Mouse (Mus musculus): Measurements from ENCODE around the gene Pkd1. TPM values are rescaled to one million over a fixed set of nuclear protein-coding genes. Genes with fewer than 3 reads are reported as not detected.

Pkd1 gene
- 12.9 and 16.7 TPM in 2 replicates for polyA plus RNA-seq (2014; fragmentation: Nextera tagmentation; extraction: Ambion mirVana)

- no peaks in the 10 kb centered on the region for H3K36me3 ChIP-seq (ENCODE audit: control insufficient read depth, insufficient read depth, low read length)
- ATAC-seq = peak; percentile 96
- under 1% methylated on average over 64 of the region's 72 CpGs for WGBS
- 0 out of 2 replicates have a peak, but pooled peaks cover 12% of the 10 kb centered on the region for H3K27me3 ChIP-seq (replicated peaks; ENCODE audit: control insufficient read depth, insufficient read depth, low read length)
- peaks cover 22% of the 10 kb centered on the region for H3K4me1 ChIP-seq (ENCODE audit: control insufficient read depth, insufficient read depth, low read length)
- peak within 1 kb of the TSS; percentile 88 for H3K27ac ChIP-seq (ENCODE audit: low read depth, low read length)
- H3K4me3 ChIP-seq (ENCODE audit: low read depth, low read length) = peak within 1 kb of the TSS; percentile 63
- no peaks in the 10 kb centered on the region for H3K9me3 ChIP-seq (replicated peaks; ENCODE audit: control insufficient read depth, low read length)
- DNase-seq (ENCODE audit: low spot score) = peak; percentile 99
- H3K9ac ChIP-seq (ENCODE audit: low read length) = peak within 1 kb of the TSS; percentile 94
- H3K4me2 ChIP-seq (ENCODE audit: low read length) = peak within 1 kb of the TSS; percentile 62
Observed at GRCm38 (mm10) chr17:24549618-24550415, at the start of gene Pkd1. Pkd1 (plus strand) TSS chr17:24549834.

GRCm38 (mm10) chr17:24502208-24502607, 47.4 kb upstream of the Pkd1 start:
- H3K27ac ChIP-seq (ENCODE audit: low read depth, low read length) = no peak overlapping the region
- H3K36me3 ChIP-seq (ENCODE audit: control insufficient read depth, insufficient read depth, low read length) = peaks cover 95% of the 10 kb centered on the region
- no peaks in the 10 kb centered on the region for H3K27me3 ChIP-seq (replicated peaks; ENCODE audit: control insufficient read depth, insufficient read depth, low read length)
- no peak overlapping the region for H3K4me3 ChIP-seq (ENCODE audit: low read depth, low read length)
- ATAC-seq = no peak
- H3K4me2 ChIP-seq (ENCODE audit: low read length) = no peak overlapping the region
- no peaks in the 10 kb centered on the region for H3K9me3 ChIP-seq (replicated peaks; ENCODE audit: control insufficient read depth, low read length)
- no peak overlapping the region for H3K9ac ChIP-seq (ENCODE audit: low read length)
- 37% methylated on average over 11 of the region's 11 CpGs for WGBS
- DNase-seq (ENCODE audit: low spot score) = no peak
- H3K4me1 ChIP-seq (ENCODE audit: control insufficient read depth, insufficient read depth, low read length) = no peaks in the 10 kb centered on the region

- H3K4me2 ChIP-seq (ENCODE audit: low read length) = no peak overlapping the region
- no peak overlapping the region for H3K27ac ChIP-seq (ENCODE audit: low read depth, low read length)
- H3K9me3 ChIP-seq (replicated peaks; ENCODE audit: control insufficient read depth, low read length) = no peaks in the 10 kb centered on the region
- no peaks in the 10 kb centered on the region for H3K4me1 ChIP-seq (ENCODE audit: control insufficient read depth, insufficient read depth, low read length)
- peaks cover 96% of the 10 kb centered on the region for H3K36me3 ChIP-seq (ENCODE audit: control insufficient read depth, insufficient read depth, low read length)
- no peak overlapping the region for H3K9ac ChIP-seq (ENCODE audit: low read length)
- DNase-seq (ENCODE audit: low spot score) (no peak), ATAC-seq (no peak)
- no peaks in the 10 kb centered on the region for H3K27me3 ChIP-seq (replicated peaks; ENCODE audit: control insufficient read depth, insufficient read depth, low read length)
- WGBS = 92% methylated on average over 10 of the region's 10 CpGs
- H3K4me3 ChIP-seq (ENCODE audit: low read depth, low read length) = no peak overlapping the region
Observed at GRCm38 (mm10) chr17:24504085-24504484, 45.5 kb upstream of the Pkd1 start.

- Histone ChIP-seq H3K27ac (ENCODE audit: low read depth, low read length) (no peak overlapping the region), H3K4me1 (ENCODE audit: control insufficient read depth, insufficient read depth, low read length) (no peaks in the 10 kb centered on the region), H3K9ac (ENCODE audit: low read length) (no peak overlapping the region), H3K36me3 (ENCODE audit: control insufficient read depth, insufficient read depth, low read length) (peaks cover 98% of the 10 kb centered on the region), H3K4me2 (ENCODE audit: low read length) (no peak overlapping the region), H3K27me3 (replicated peaks; ENCODE audit: control insufficient read depth, insufficient read depth, low read length) (no peaks in the 10 kb centered on the region), H3K4me3 (ENCODE audit: low read depth, low read length) (no peak overlapping the region), H3K9me3 (replicated peaks; ENCODE audit: control insufficient read depth, low read length) (no peaks in the 10 kb centered on the region)
- no peak for DNase-seq (ENCODE audit: low spot score)
- WGBS = 90% methylated on average over 30 of the region's 30 CpGs
- ATAC-seq = no peak
Observed at GRCm38 (mm10) chr17:24505286-24505955, 44.2 kb upstream of the Pkd1 start.

- peak overlapping the region; percentile 21; the same call in 1 of the 2 replicates for H3K27ac ChIP-seq (ENCODE audit: low read depth, low read length)
- WGBS = 33% methylated on average over 36 of the region's 36 CpGs
- H3K4me2 ChIP-seq (ENCODE audit: low read length) = no peak overlapping the region
- DNase-seq (ENCODE audit: low spot score) (no peak), ATAC-seq (no peak)
- no peaks in the 10 kb centered on the region for H3K4me1 ChIP-seq (ENCODE audit: control insufficient read depth, insufficient read depth, low read length)
- H3K27me3 ChIP-seq (replicated peaks; ENCODE audit: control insufficient read depth, insufficient read depth, low read length) = no peaks in the 10 kb centered on the region
- peaks cover 98% of the 10 kb centered on the region for H3K36me3 ChIP-seq (ENCODE audit: control insufficient read depth, insufficient read depth, low read length)
- H3K4me3 ChIP-seq (ENCODE audit: low read depth, low read length) = no peak overlapping the region
- H3K9ac ChIP-seq (ENCODE audit: low read length) = peak overlapping the region; percentile 35; the same call in 1 of the 2 replicates
- no peaks in the 10 kb centered on the region for H3K9me3 ChIP-seq (replicated peaks; ENCODE audit: control insufficient read depth, low read length)
Observed at GRCm38 (mm10) chr17:24506332-24507070, 43.1 kb upstream of the Pkd1 start.

- DNase-seq (ENCODE audit: low spot score) (no peak), ATAC-seq (0 out of 2 replicates have a peak, but pooled peaks have one; percentile 37)
- no peak overlapping the region for H3K4me3 ChIP-seq (ENCODE audit: low read depth, low read length)
- H3K4me1 ChIP-seq (ENCODE audit: control insufficient read depth, insufficient read depth, low read length) = no peaks in the 10 kb centered on the region
- H3K4me2 ChIP-seq (ENCODE audit: low read length) = no peak overlapping the region
- no peak overlapping the region for H3K27ac ChIP-seq (ENCODE audit: low read depth, low read length)
- no peaks in the 10 kb centered on the region for H3K27me3 ChIP-seq (replicated peaks; ENCODE audit: control insufficient read depth, insufficient read depth, low read length)
- peaks cover 98% of the 10 kb centered on the region for H3K36me3 ChIP-seq (ENCODE audit: control insufficient read depth, insufficient read depth, low read length)
- WGBS = 55% methylated on average over 19 of the region's 19 CpGs
- H3K9ac ChIP-seq (ENCODE audit: low read length) = no peak overlapping the region
- no peaks in the 10 kb centered on the region for H3K9me3 ChIP-seq (replicated peaks; ENCODE audit: control insufficient read depth, low read length)
Observed at GRCm38 (mm10) chr17:24507129-24507664, 42.4 kb upstream of the Pkd1 start.

- H3K27ac ChIP-seq (ENCODE audit: low read depth, low read length) = no peak overlapping the region
- H3K4me2 ChIP-seq (ENCODE audit: low read length) = no peak overlapping the region
- DNase-seq (ENCODE audit: low spot score) = no peak
- no peak overlapping the region for H3K4me3 ChIP-seq (ENCODE audit: low read depth, low read length)
- H3K9ac ChIP-seq (ENCODE audit: low read length) = no peak overlapping the region
- no peaks in the 10 kb centered on the region for H3K4me1 ChIP-seq (ENCODE audit: control insufficient read depth, insufficient read depth, low read length)
- no peak for ATAC-seq
- no peaks in the 10 kb centered on the region for H3K9me3 ChIP-seq (replicated peaks; ENCODE audit: control insufficient read depth, low read length)
- no peaks in the 10 kb centered on the region for H3K27me3 ChIP-seq (replicated peaks; ENCODE audit: control insufficient read depth, insufficient read depth, low read length)
- WGBS = 85% methylated on average over 12 of the region's 12 CpGs
- H3K36me3 ChIP-seq (ENCODE audit: control insufficient read depth, insufficient read depth, low read length) = peaks cover 94% of the 10 kb centered on the region
Observed at GRCm38 (mm10) chr17:24507806-24508460, 41.7 kb upstream of the Pkd1 start.

GRCm38 (mm10) chr17:24513609-24514008, 36.0 kb upstream of the Pkd1 start:
- Histone ChIP-seq H3K27me3 (replicated peaks; ENCODE audit: control insufficient read depth, insufficient read depth, low read length) (no peaks in the 10 kb centered on the region), H3K9me3 (replicated peaks; ENCODE audit: control insufficient read depth, low read length) (no peaks in the 10 kb centered on the region), H3K27ac (ENCODE audit: low read depth, low read length) (no peak overlapping the region), H3K4me1 (ENCODE audit: control insufficient read depth, insufficient read depth, low read length) (no peaks in the 10 kb centered on the region), H3K4me3 (ENCODE audit: low read depth, low read length) (no peak overlapping the region), H3K9ac (ENCODE audit: low read length) (no peak overlapping the region), H3K36me3 (ENCODE audit: control insufficient read depth, insufficient read depth, low read length) (peaks cover 95% of the 10 kb centered on the region), H3K4me2 (ENCODE audit: low read length) (no peak overlapping the region)
- DNase-seq (ENCODE audit: low spot score) (peak; percentile 68), ATAC-seq (peak; percentile 54)
- 46% methylated on average over 5 of the region's 5 CpGs for WGBS
